Mouse (Mus musculus) CH12.LX (cell line): Measurements from ENCODE around the gene Slc9a8. TPM values are rescaled to one million over a fixed set of nuclear protein-coding genes. Genes with fewer than 3 reads are reported as not detected.

Experiments
- DNase-seq: peaks from one replicate; pipeline ENCODE4 v3.0.0-alpha.2; 2013; ENCODE audit errors: extremely low read depth
- H3K27ac ChIP-seq: 2 replicates; pipeline ENCODE4 v1.5.1; 2012; ENCODE audit warnings: low read depth, mild to moderate bottlenecking, control low read depth, moderate library complexity; ENCODE audit not compliant: insufficient read depth
- H3K27me3 ChIP-seq: replicated peaks from 2 replicates; pipeline ENCODE3; 2012; ENCODE audit warnings: inconsistent platforms
- H3K36me3 ChIP-seq, 2 experiments: replicated peaks in 1 of 2; 2 replicates each; pipeline versions ENCODE3 to v1.6.1; 2012; ENCODE audit warnings: inconsistent platforms in 1 of 2, low read length in 1 of 2, mild to moderate bottlenecking in 1 of 2, mixed read lengths in 1 of 2, moderate library complexity in 1 of 2; ENCODE audit not compliant: control insufficient read depth in 1 of 2, insufficient read depth in 1 of 2
- H3K4me1 ChIP-seq, 2 experiments: 2 replicates each; pipeline ENCODE4 v1.6.1; 2012; ENCODE audit warnings: inconsistent platforms in 1 of 2, moderate library complexity in 1 of 2; ENCODE audit not compliant: insufficient read depth in 2 of 2, control insufficient read depth in 1 of 2
- H3K4me2 ChIP-seq: 2 replicates; pipeline ENCODE4 v1.6.1; 2012; ENCODE audit warnings: low read depth, mild to moderate bottlenecking, control low read depth; ENCODE audit not compliant: poor library complexity, insufficient read depth, severe bottlenecking
- H3K4me3 ChIP-seq, 3 experiments: fragments of 150-350 bp in 1 of 3; sonication (generic) in 1 of 3; replicated peaks in 1 of 3; 2 replicates each; pipeline versions ENCODE3 to v1.5.1; 2011 to 2012; ENCODE audit warnings: low read depth in 2 of 3, low read length in 2 of 3, mild to moderate bottlenecking in 2 of 3, moderate library complexity in 2 of 3, control low read depth in 1 of 3, improper control_type of control experiment in 1 of 3, inconsistent platforms in 1 of 3, mixed read lengths in 1 of 3; ENCODE audit not compliant: poor library complexity in 1 of 3
- H3K79me2 ChIP-seq: replicated peaks from 2 replicates; pipeline ENCODE4 v1.6.1; 2012; ENCODE audit warnings: mild to moderate bottlenecking, moderate library complexity; ENCODE audit not compliant: control insufficient read depth, poor library complexity, insufficient read depth, severe bottlenecking; ENCODE audit errors: extremely low read depth
- H3K9ac ChIP-seq: 2 replicates; pipeline ENCODE4 v1.6.1; 2012; ENCODE audit warnings: low read depth, mild to moderate bottlenecking, control low read depth, moderate library complexity; ENCODE audit not compliant: insufficient read depth
- H3K9me3 ChIP-seq: replicated peaks from 2 replicates; pipeline ENCODE3; 2012; ENCODE audit warnings: low read length, inconsistent platforms, mixed read lengths
- CHD2 ChIP-seq: IDR thresholded peaks from 2 replicates; pipeline ENCODE4 v1.6.1; 2011; ENCODE audit warnings: low read length, improper control_type of control experiment
- CTCF ChIP-seq, 2 experiments: IDR thresholded peaks in 1 of 2; conservative IDR thresholded peaks in 1 of 2; 2 replicates each; pipeline ENCODE4 v1.5.1; 2011 to 2012; ENCODE audit warnings: low read depth in 2 of 2, low read length in 2 of 2, improper control_type of control experiment in 1 of 2, inconsistent platforms in 1 of 2, mild to moderate bottlenecking in 1 of 2, moderate library complexity in 1 of 2
- E2F4 ChIP-seq: IDR thresholded peaks from 2 replicates; pipeline ENCODE4 v1.6.1; 2011; ENCODE audit warnings: low read depth, low read length, improper control_type of control experiment; ENCODE audit not compliant: insufficient replicate concordance
- HCFC1 ChIP-seq: IDR thresholded peaks from 2 replicates; pipeline ENCODE4 v1.6.1; 2012; ENCODE audit warnings: low read depth, mild to moderate bottlenecking, inconsistent platforms, low read length, improper control_type of control experiment
- IRF4 ChIP-seq: IDR thresholded peaks from 2 replicates; pipeline ENCODE4 v1.6.1; 2014; ENCODE audit warnings: low read depth, mild to moderate bottlenecking, inconsistent platforms, low read length, improper control_type of control experiment
- JUND ChIP-seq: conservative IDR thresholded peaks from 2 replicates; pipeline ENCODE4 v1.6.1; 2011; ENCODE audit warnings: low read depth, low read length, improper control_type of control experiment
- MAZ ChIP-seq: IDR thresholded peaks from 2 replicates; pipeline ENCODE4 v1.6.1; 2012; ENCODE audit warnings: low read depth, mild to moderate bottlenecking, inconsistent platforms, low read length, improper control_type of control experiment, moderate library complexity
- MEF2A ChIP-seq: IDR thresholded peaks from 2 replicates; pipeline ENCODE4 v1.6.1; 2014; ENCODE audit warnings: low read depth, mild to moderate bottlenecking, inconsistent platforms, low read length, improper control_type of control experiment, borderline replicate concordance
- NELFE ChIP-seq: IDR thresholded peaks from 2 replicates; pipeline ENCODE4 v1.6.1; 2011; ENCODE audit warnings: low read depth, low read length, improper control_type of control experiment
- PAX5 ChIP-seq: IDR thresholded peaks from 2 replicates; pipeline ENCODE4 v1.6.1; 2012; ENCODE audit warnings: low read length, inconsistent platforms, mixed read lengths
- POLR2AphosphoS2 ChIP-seq: IDR thresholded peaks from 2 replicates; pipeline ENCODE4 v1.6.1; 2011; ENCODE audit warnings: low read depth, low read length, improper control_type of control experiment
- UBTF ChIP-seq: IDR thresholded peaks from 2 replicates; pipeline ENCODE4 v1.6.1; 2012; ENCODE audit warnings: low read depth, mild to moderate bottlenecking, inconsistent platforms, low read length, improper control_type of control experiment, moderate library complexity
- USF1 ChIP-seq: IDR thresholded peaks from 2 replicates; pipeline ENCODE4 v1.6.1; 2014; ENCODE audit warnings: low read depth, mild to moderate bottlenecking, inconsistent platforms, low read length, improper control_type of control experiment
- ZC3H11A ChIP-seq: IDR thresholded peaks from 2 replicates; pipeline ENCODE4 v1.6.1; 2012; ENCODE audit warnings: low read depth, mild to moderate bottlenecking, inconsistent platforms, low read length, improper control_type of control experiment
- dilution Hi-C: fragments of 300-500 bp; cut with MboI; formaldehyde crosslinking; loops from 2 replicates; pipeline ENCODE4 v1.14.3; 2020; ENCODE audit warnings: low sequenced_read_pairs; ENCODE audit not compliant: extremely low pct_unique_long_range_greater_than_20kb, extremely low pct_ligation_motif_present
- in situ Hi-C: fragments of 300-500 bp; cut with MboI; formaldehyde crosslinking; loops from 3 replicates; pipeline ENCODE4 v1.14.3; 2019; ENCODE audit warnings: low sequenced_read_pairs, low pct_ligation_motif_present, low pct_unique_long_range_greater_than_20kb, mixed read lengths
- polyA plus RNA-seq: library from polyadenylated mRNA; unstranded; fragments of >175 nt; gene quantifications from 2 replicates; pipeline ENCODE4 v1.2.1, GENCODE M21; 2012; ENCODE audit warnings: low read depth; ENCODE audit not compliant: insufficient read length
- total RNA-seq, 2 experiments: library from RNA; depleted of rRNA; stranded (reverse); fragments of 300-350 nt in 1 of 2; fragments of >200 nt in 1 of 2; gene quantifications; 2 replicates each; pipeline ENCODE4 v1.2.3; 2012 to 2014

Gene Slc9a8
- total and polyA plus RNA-seq, 3 experiments: 14.5 to 26.0 (median 25.0) TPM

GRCm38 (mm10) chr2:167490813-167491525 lies 69.5 kb downstream of the Slc9a8 start:
- Histone ChIP-seq H3K79me2 (peaks cover 66% of the 10 kb centered on the region), H3K4me2 (peak overlapping the region; percentile 74; the same call in 1 of the 2 replicates), H3K27ac (no peak overlapping the region), H3K4me1 (peaks cover 13 to 64% of the 10 kb centered on the region in 2 experiments), H3K9me3 (no peaks in the 10 kb centered on the region), H3K9ac (peak overlapping the region; percentile 93; the same call in 1 of the 2 replicates), H3K27me3 (no peaks in the 10 kb centered on the region), H3K36me3 (peaks cover 21 to 42% of the 10 kb centered on the region in 2 experiments), H3K4me3 (peak overlapping the region; percentile 93 to 95 (median 95))
- dilution Hi-C loops (no loop called here), in situ Hi-C loops (no loop called here)
- TF ChIP-seq USF1: no peak
- TF ChIP-seq CTCF (conservative IDR thresholded peaks at IDR 0.05 in 1 of 2, IDR thresholded peaks at IDR 0.05 in 1 of 2; ENCODE audit: low read depth in 2 of 2, low read length in 2 of 2): no peak
- no peak for TF ChIP-seq UBTF
- TF ChIP-seq MAZ: no peak
- TF ChIP-seq E2F4: no peak
- no peak for TF ChIP-seq CHD2
- no peak for TF ChIP-seq PAX5
- TF ChIP-seq POLR2AphosphoS2: no peak
- no peak for TF ChIP-seq ZC3H11A
- TF ChIP-seq HCFC1: no peak
- no peak for TF ChIP-seq MEF2A
- TF ChIP-seq NELFE: no peak
- TF ChIP-seq JUND: no peak
- DNase-seq: no peak

- Histone ChIP-seq H3K9ac (peak within 1 kb of the TSS; percentile 93), H3K9me3 (no peaks in the 10 kb centered on the region), H3K4me3 (peak within 1 kb of the TSS; percentile 93 to 95 (median 95)), H3K4me1 (peaks cover 9 to 64% of the 10 kb centered on the region in 2 experiments), H3K36me3 (peaks cover 16 to 32% of the 10 kb centered on the region in 2 experiments), H3K79me2 (peaks cover 56% of the 10 kb centered on the region), H3K27ac (peak within 1 kb of the TSS; percentile 95), H3K4me2 (peak within 1 kb of the TSS; percentile 74), H3K27me3 (no peaks in the 10 kb centered on the region)
- DNase-seq: no peak
- in situ Hi-C loops: no loop called here
- TF ChIP-seq IRF4 (no peak), JUND (no peak), CHD2 (no peak)
- dilution Hi-C loops: no loop called here
Measured at GRCm38 (mm10) chr2:167491757-167492708, 70.5 kb downstream of the Slc9a8 start, which contains the start of gene Rnf114. Gene Rnf114, plus strand, starts transcription at chr2:167492645.
